Comparison of ENCODE assay signal across 17 mouse cellular contexts in the genomic region with DNA sequence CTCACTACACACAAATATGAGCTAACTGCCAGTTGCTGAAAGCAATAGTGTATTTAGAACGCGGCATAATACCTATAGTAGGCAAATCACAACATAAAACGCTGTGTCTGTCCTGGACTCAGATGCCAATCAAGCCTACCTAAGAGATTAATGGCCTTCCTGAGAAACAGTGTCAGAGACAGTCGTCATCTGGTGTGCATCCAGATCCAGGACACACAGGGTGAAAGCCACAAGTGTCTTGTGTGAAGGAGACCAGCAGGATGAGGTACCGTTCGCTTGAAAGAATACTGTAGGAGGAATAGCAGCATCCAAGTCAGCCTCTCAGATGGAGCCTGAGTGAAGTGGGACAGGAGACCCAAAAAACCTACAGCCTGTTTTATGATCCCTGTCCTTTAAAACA.
"Had no signal": no experiment of that assay in that cellular context is flagged by ENCODE, and none has a peak within 500 bp of the region (broad histone marks: within the 10 kb centered on the region; RNA-seq: fewer than 3 reads in every experiment).

No protein-coding gene starts in this region.

- DNase-seq: lung, adult 2 months; lung, postnatal 14 days; lung, postnatal 36 days; right cerebral cortex, postnatal 14 days; thymus, adult 2 months; thymus, postnatal 25 days; thymus, postnatal 4 days had no signal

- H3K4me3 ChIP-seq: lung, embryonic 15.5 days; megakaryocyte, embryonic 14.5 days; midbrain, embryonic 13.5 days; midbrain, embryonic 15.5 days; neural tube, embryonic 12.5 days; stomach, embryonic 15.5 days had no signal

- H3K27me3 ChIP-seq: lung, embryonic 15.5 days; megakaryocyte, embryonic 14.5 days; midbrain, embryonic 13.5 days; midbrain, embryonic 15.5 days; neural tube, embryonic 12.5 days; stomach, embryonic 15.5 days had no signal

- H3K9ac ChIP-seq: lung, embryonic 15.5 days; midbrain, embryonic 13.5 days; midbrain, embryonic 15.5 days; neural tube, embryonic 12.5 days; stomach, embryonic 15.5 days had no signal

- H3K27ac ChIP-seq: lung, embryonic 15.5 days; macrophage; midbrain, embryonic 13.5 days; midbrain, embryonic 15.5 days; neural tube, embryonic 12.5 days; stomach, embryonic 15.5 days; stomach, postnatal 0 days had no signal

- H3K9me3 ChIP-seq: lung, embryonic 15.5 days; megakaryocyte, embryonic 14.5 days; midbrain, embryonic 13.5 days; midbrain, embryonic 15.5 days; neural tube, embryonic 12.5 days; stomach, embryonic 15.5 days had no signal

- ATAC-seq: lung, postnatal 0 days; midbrain, embryonic 13.5 days; midbrain, embryonic 15.5 days had no signal

- H3K36me3 ChIP-seq: stomach, embryonic 15.5 days had no signal

- H3K4me1 ChIP-seq: lung, embryonic 15.5 days; midbrain, embryonic 13.5 days; midbrain, embryonic 15.5 days; neural tube, embryonic 12.5 days; stomach, embryonic 15.5 days had no signal

- H3K4me2 ChIP-seq: lung, embryonic 15.5 days; midbrain, embryonic 11.5 days; midbrain, embryonic 13.5 days; midbrain, embryonic 15.5 days; neural tube, embryonic 12.5 days; stomach, embryonic 15.5 days had no signal
